Mouse (Mus musculus): ENCODE data around the gene Gm614. TPM values are rescaled to one million over a fixed set of nuclear protein-coding genes. Genes with fewer than 3 reads are reported as not detected.

The Gm614 gene
- polyA plus RNA-seq, 1 experiment from 2014 or later: not detected

DNA sequence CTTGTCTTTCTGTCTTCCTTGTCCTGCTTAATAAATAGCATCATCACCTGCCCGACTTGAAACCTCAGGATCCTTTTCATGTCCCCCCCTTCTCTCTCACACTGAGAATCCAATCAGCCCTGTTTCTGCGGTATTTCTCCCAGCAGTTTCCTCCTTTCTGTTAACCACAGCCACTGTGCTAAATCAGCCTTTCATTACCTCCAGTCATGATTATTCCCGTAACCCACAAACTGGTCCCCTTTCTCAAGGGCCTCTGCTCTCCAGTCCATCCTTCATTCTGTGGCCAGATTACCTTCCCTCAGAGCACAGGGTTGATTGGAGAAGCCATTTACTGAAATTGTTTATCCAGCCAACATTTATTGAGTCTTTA, 4.9 kb upstream of the Gm614 start, which contains the start of gene Gm20489:
TSS of gene Gm20489 (minus strand) at position 269 of the 370 bp plus-strand sequence.
- no peak for ATAC-seq (ENCODE audit: insufficient read depth, low FRiP score, low TSS enrichment)
- WGBS: 51% methylated on average over 3 of the region's 3 CpGs
- no peaks in the 10 kb centered on the region for H3K27me3 ChIP-seq (ENCODE audit: control insufficient read depth, insufficient read depth, low read length)

DNA sequence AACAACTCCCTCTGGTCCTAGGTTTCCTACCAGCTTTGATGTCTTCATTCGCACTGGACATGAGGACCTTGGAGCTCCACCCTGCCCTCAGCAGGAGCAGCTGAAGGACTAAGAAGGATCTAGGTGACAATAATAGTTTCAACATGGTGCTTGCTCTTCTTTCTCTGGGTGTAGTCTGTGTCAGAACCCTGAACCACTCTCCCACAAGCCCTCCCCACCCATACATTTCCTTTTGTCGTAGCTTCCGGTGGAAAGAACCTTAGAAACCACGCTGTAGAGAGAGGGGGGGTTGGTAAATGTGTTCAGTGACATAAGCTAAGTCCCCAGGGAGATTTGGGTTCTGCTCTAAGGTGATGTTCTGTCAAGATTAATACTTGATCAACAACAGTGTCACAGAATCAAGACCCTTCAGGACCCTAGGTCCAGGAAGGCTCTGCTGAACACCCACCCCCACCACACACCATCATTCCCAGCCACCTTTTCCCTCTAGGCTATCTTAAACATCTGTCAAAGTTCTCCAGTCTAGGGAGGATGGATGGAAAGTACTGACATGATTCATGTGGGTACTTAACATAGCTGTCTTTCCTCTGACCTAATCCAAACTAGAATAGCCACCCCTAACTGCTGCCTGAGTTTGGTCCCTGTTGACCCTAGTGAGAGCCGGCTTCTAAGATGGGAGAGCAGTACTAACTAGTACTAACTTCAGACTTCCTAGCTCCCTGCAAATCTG, 4.4 kb upstream of the Gm614 start, which contains the start of gene Il2rg:
TSS of gene Il2rg (minus strand) at position 231 of the 730 bp plus-strand sequence.
- Histone ChIP-seq H3K9ac (ENCODE audit: low read length) (no peak within 1 kb of the TSS), H3K27me3 (ENCODE audit: control insufficient read depth, insufficient read depth, low read length) (no peaks in the 10 kb centered on the region), H3K9me3 (ENCODE audit: control insufficient read depth, low read length) (no peaks in the 10 kb centered on the region), H3K4me1 (ENCODE audit: control insufficient read depth, insufficient read depth, low read length) (0 out of 2 replicates have a peak, but pooled peaks cover 4% of the 10 kb centered on the region), H3K36me3 (ENCODE audit: control insufficient read depth, insufficient read depth, low read length) (no peaks in the 10 kb centered on the region), H3K4me3 (ENCODE audit: low read depth, low read length) (no peak within 1 kb of the TSS), H3K4me2 (ENCODE audit: low read depth) (no peak within 1 kb of the TSS), H3K27ac (ENCODE audit: low read depth, low read length) (no peak within 1 kb of the TSS)
- WGBS: 69% methylated on average over 5 of the region's 5 CpGs
- no peak for ATAC-seq (ENCODE audit: insufficient read depth, low FRiP score, low TSS enrichment)
- no peak for DNase-seq (ENCODE audit: low spot score)

More for the DNA sequence above, 4.9 kb upstream of the Gm614 start, which contains the start of gene Gm20489:
- Histone ChIP-seq H3K9me3 (ENCODE audit: control insufficient read depth, low read length) (no peaks in the 10 kb centered on the region), H3K4me3 (ENCODE audit: low read depth, low read length) (no peak within 1 kb of the TSS), H3K4me1 (ENCODE audit: control insufficient read depth, insufficient read depth, low read length) (0 out of 2 replicates have a peak, but pooled peaks cover 4% of the 10 kb centered on the region), H3K36me3 (ENCODE audit: control insufficient read depth, insufficient read depth, low read length) (no peaks in the 10 kb centered on the region), H3K27ac (ENCODE audit: low read depth, low read length) (no peak within 1 kb of the TSS), H3K9ac (ENCODE audit: low read length) (no peak within 1 kb of the TSS), H3K4me2 (ENCODE audit: low read depth) (no peak within 1 kb of the TSS)
- no peak for DNase-seq (ENCODE audit: low spot score)

DNA sequence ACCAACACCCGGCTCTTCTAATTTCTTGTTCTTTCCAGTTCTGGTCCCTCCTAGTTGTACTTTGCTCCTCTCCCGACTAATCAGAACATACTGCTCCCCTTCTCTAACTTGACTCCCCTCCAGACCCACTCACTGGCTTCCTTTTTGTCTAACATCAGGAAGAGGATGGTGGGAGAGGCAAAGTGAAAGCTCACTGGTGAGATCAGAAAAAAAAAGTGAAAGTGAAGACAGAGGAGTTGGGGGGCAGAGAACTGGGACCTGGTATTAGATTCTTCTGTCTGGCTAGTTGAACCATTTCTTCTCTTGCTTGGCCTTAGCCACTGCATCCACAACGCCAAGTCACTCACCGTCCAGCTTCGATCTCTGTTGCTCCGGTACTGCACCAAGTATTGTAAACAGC, 2.8 kb upstream of the Gm614 start:
- no peak overlapping the region for H3K4me2 ChIP-seq (ENCODE audit: low read depth)
- no peak for ATAC-seq (ENCODE audit: insufficient read depth, low FRiP score, low TSS enrichment)
- no peak overlapping the region for H3K4me3 ChIP-seq (ENCODE audit: low read depth, low read length)
- no peak overlapping the region for H3K9ac ChIP-seq (ENCODE audit: low read length)
- no peak overlapping the region for H3K27ac ChIP-seq (ENCODE audit: low read depth, low read length)
- H3K36me3 ChIP-seq (ENCODE audit: control insufficient read depth, insufficient read depth, low read length): no peaks in the 10 kb centered on the region
- WGBS: 95% methylated on average over 6 of the region's 6 CpGs
- DNase-seq (ENCODE audit: low spot score): no peak
- no peaks in the 10 kb centered on the region for H3K27me3 ChIP-seq (ENCODE audit: control insufficient read depth, insufficient read depth, low read length)
- H3K4me1 ChIP-seq (ENCODE audit: control insufficient read depth, insufficient read depth, low read length): 0 out of 2 replicates have a peak, but pooled peaks cover 4% of the 10 kb centered on the region
- no peaks in the 10 kb centered on the region for H3K9me3 ChIP-seq (ENCODE audit: control insufficient read depth, low read length)

DNA sequence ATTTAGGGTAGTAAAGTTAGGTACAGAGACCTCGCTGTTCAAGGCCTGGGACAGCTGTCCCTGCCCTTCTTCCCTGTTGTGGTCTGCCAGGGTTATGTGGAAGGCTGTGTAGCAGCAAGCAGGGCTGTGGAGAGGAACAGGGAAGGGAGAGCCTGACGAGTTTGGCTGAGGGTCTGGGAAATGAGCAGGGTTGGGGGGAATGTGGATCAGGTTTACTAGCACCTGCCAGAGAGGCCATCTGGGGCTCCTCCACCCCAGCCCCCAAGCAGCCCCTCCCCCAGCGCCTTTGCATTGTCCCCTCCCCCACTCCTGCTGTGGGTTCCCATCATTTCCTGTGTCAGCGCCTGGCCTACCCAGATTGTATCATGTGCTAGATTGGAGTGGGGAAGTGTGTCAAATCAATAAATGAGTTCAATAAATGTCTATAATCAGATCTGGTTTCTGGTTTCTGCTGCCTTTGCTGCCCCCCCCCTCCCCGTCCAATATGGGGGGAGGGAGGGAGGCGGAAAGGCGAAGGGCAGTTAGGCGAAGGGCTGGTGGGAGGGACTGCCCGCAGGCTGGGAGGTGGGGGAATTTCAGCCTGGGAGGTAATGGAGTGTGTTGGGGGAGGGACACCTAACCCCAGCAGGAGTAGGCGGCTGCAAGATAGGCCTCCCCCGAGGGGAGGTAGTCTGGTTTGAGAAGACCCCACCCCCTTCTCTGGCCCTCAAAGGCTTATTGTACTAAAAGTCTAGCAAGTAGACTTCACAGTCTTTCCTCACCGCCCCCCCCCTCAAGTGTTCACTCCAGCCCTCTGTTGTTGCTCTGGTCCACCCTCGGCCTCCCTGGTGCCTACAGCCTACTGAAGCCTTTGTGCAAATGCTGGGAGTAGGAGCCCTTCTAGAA, 3.1 kb downstream of the Gm614 start:
- H3K27me3 ChIP-seq (ENCODE audit: control insufficient read depth, insufficient read depth, low read length): 0 out of 2 replicates have a peak, but pooled peaks cover 2% of the 10 kb centered on the region
- H3K4me3 ChIP-seq (ENCODE audit: low read depth, low read length): no peak overlapping the region
- no peaks in the 10 kb centered on the region for H3K36me3 ChIP-seq (ENCODE audit: control insufficient read depth, insufficient read depth, low read length)
- no peak overlapping the region for H3K9ac ChIP-seq (ENCODE audit: low read length)
- 0 out of 2 replicates have a peak, but pooled peaks cover 4% of the 10 kb centered on the region for H3K4me1 ChIP-seq (ENCODE audit: control insufficient read depth, insufficient read depth, low read length)
- H3K4me2 ChIP-seq (ENCODE audit: low read depth): no peak overlapping the region; the same call in 1 of the 2 replicates
- H3K27ac ChIP-seq (ENCODE audit: low read depth, low read length): peak overlapping the region; percentile 74
- ATAC-seq (ENCODE audit: insufficient read depth, low FRiP score, low TSS enrichment): peak; percentile 80
- DNase-seq (ENCODE audit: low spot score): peak; percentile 58
- no peaks in the 10 kb centered on the region for H3K9me3 ChIP-seq (ENCODE audit: control insufficient read depth, low read length)
- WGBS: 24% methylated on average over 12 of the region's 13 CpGs

DNA sequence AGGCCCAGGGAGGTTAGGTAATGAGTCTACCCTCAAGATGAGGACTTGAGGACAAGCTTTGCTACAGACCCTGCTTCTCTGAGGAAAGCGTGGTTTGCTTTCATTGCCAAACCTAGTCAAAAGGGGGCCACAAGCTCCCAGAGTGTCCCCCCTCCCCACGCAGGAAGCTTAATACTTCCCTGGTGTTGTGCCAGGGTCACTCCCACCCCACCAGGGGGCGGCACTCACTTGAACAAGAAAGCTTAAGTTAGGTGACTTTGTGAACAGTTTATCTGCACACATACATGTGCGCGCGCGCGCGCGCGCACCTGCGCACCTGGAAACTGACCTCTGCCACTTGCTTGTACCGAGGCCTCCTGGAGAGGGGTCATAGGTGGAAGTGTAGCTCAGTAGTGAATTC, 7.2 kb downstream of the Gm614 start:
- H3K4me2 ChIP-seq (ENCODE audit: low read depth): no peak overlapping the region
- H3K27me3 ChIP-seq (ENCODE audit: control insufficient read depth, insufficient read depth, low read length): 0 out of 2 replicates have a peak, but pooled peaks cover 2% of the 10 kb centered on the region
- H3K36me3 ChIP-seq (ENCODE audit: control insufficient read depth, insufficient read depth, low read length): no peaks in the 10 kb centered on the region
- H3K9ac ChIP-seq (ENCODE audit: low read length): no peak overlapping the region
- DNase-seq (ENCODE audit: low spot score) (no peak), ATAC-seq (ENCODE audit: insufficient read depth, low FRiP score, low TSS enrichment) (no peak)
- no peaks in the 10 kb centered on the region for H3K9me3 ChIP-seq (ENCODE audit: control insufficient read depth, low read length)
- no peak overlapping the region for H3K27ac ChIP-seq (ENCODE audit: low read depth, low read length)
- WGBS: 85% methylated on average over 13 of the region's 13 CpGs
- H3K4me3 ChIP-seq (ENCODE audit: low read depth, low read length): no peak overlapping the region
- no peaks in the 10 kb centered on the region for H3K4me1 ChIP-seq (ENCODE audit: control insufficient read depth, insufficient read depth, low read length)

DNA sequence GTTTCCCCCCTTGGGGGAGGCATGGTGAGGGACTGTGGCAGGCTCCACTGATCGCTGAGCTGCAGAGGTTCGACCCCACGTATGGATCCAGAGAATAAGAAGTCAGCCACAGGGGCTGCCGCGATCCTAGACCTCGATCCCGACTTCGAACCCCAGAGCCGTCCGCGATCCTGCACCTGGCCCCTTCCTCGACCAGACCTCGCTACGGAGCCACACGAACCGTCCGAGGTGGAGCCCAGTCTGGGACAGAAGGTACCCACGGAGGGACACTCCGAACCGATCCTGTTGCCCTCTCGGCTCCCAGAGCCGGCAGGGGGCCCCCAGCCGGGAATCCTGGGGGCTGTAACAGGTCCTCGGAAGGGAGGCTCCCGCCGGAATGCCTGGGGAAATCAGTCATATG, 9.1 kb downstream of the Gm614 start:
- Histone ChIP-seq H3K36me3 (ENCODE audit: control insufficient read depth, insufficient read depth, low read length) (no peaks in the 10 kb centered on the region), H3K4me3 (ENCODE audit: low read depth, low read length) (peak overlapping the region; percentile 49), H3K9ac (ENCODE audit: low read length) (peak overlapping the region; percentile 49), H3K4me1 (ENCODE audit: control insufficient read depth, insufficient read depth, low read length) (no peaks in the 10 kb centered on the region), H3K27me3 (ENCODE audit: control insufficient read depth, insufficient read depth, low read length) (0 out of 2 replicates have a peak, but pooled peaks cover 2% of the 10 kb centered on the region), H3K4me2 (ENCODE audit: low read depth) (peak overlapping the region; percentile 59), H3K9me3 (ENCODE audit: control insufficient read depth, low read length) (no peaks in the 10 kb centered on the region), H3K27ac (ENCODE audit: low read depth, low read length) (no peak overlapping the region)
- ATAC-seq (ENCODE audit: insufficient read depth, low FRiP score, low TSS enrichment) (peak; percentile 10; the same call in 1 of the 2 replicates), DNase-seq (ENCODE audit: low spot score) (no peak)
- 26% methylated on average over 26 of the region's 26 CpGs for WGBS

DNA sequence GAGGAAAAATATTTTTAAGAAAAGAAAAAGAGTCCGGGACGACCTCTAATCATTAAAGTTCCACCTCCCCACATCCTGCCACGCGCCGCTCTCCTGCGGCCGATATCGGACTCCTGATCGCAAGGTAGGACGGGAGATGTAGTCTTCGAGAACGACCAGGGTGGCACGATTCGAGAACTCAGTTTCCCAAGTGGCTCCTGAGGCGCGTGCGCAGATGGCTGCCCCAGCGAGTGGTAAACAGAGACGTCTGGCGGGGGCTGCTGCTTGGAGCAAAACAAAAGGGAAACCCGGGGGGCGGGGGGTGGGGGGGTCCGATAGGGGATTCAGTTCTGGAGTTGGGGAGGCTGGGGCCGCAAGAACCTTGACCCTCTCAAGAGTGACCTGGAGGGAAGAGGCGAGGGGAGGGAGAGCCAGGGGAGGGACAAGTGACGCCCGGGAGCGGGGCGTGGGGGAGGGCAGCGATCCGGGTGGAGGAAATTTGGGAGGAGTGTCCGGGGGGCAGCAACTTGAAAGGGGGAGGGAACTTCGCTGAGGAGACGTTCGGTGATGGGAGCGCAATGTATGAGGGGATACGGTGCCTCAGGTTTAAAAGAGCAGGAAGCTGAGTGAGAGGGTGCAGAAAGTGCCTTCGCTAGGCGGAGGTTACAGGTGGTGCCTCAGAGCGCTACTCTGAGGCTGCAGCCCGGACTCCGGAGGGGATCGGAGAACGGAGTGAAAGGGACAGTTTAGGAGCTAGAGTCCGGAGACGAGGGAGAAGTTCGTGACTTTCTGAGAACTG, 9.7 kb downstream of the Gm614 start, which contains the start of gene Foxo4:
TSS of gene Foxo4 (plus strand) at position 577 of the 778 bp plus-strand sequence.
- peak within 1 kb of the TSS; percentile 49 for H3K9ac ChIP-seq (ENCODE audit: low read length)
- H3K9me3 ChIP-seq (ENCODE audit: control insufficient read depth, low read length): no peaks in the 10 kb centered on the region
- DNase-seq (ENCODE audit: low spot score) (peak; percentile 87), ATAC-seq (ENCODE audit: insufficient read depth, low FRiP score, low TSS enrichment) (peak; percentile 84)
- peak within 1 kb of the TSS; percentile 49 for H3K4me3 ChIP-seq (ENCODE audit: low read depth, low read length)
- no peaks in the 10 kb centered on the region for H3K4me1 ChIP-seq (ENCODE audit: control insufficient read depth, insufficient read depth, low read length)
- WGBS: 22% methylated on average over 47 of the region's 47 CpGs
- H3K4me2 ChIP-seq (ENCODE audit: low read depth): peak within 1 kb of the TSS; percentile 59
- H3K36me3 ChIP-seq (ENCODE audit: control insufficient read depth, insufficient read depth, low read length): no peaks in the 10 kb centered on the region
- no peak within 1 kb of the TSS for H3K27ac ChIP-seq (ENCODE audit: low read depth, low read length)
- 0 out of 2 replicates have a peak, but pooled peaks cover 2% of the 10 kb centered on the region for H3K27me3 ChIP-seq (ENCODE audit: control insufficient read depth, insufficient read depth, low read length)

DNA sequence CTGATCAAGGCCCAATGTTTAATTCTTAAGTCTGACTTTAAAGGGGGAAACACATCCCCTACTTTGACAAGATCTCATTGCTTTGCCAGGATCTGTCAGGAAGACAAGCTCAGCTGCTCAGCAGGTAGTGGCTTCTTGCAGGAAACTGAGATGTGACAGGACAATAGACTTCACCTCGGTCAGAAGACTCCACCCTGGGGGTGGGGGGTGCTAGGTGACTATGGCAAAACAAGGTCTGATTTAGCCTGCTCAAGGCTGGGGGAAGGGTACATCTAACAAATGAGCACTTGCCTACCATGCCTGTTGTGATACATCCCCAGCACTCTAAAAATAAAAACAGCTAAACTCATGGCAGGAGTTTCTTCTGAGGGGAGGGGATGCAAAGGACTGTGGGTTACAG, 18.8 kb downstream of the Gm614 start:
- Histone ChIP-seq H3K9me3 (ENCODE audit: control insufficient read depth, low read length) (no peaks in the 10 kb centered on the region), H3K36me3 (ENCODE audit: control insufficient read depth, insufficient read depth, low read length) (no peaks in the 10 kb centered on the region), H3K27me3 (ENCODE audit: control insufficient read depth, insufficient read depth, low read length) (no peaks in the 10 kb centered on the region), H3K4me1 (ENCODE audit: control insufficient read depth, insufficient read depth, low read length) (no peaks in the 10 kb centered on the region), H3K9ac (ENCODE audit: low read length) (no peak overlapping the region), H3K27ac (ENCODE audit: low read depth, low read length) (no peak overlapping the region), H3K4me3 (ENCODE audit: low read depth, low read length) (no peak overlapping the region), H3K4me2 (ENCODE audit: low read depth) (no peak overlapping the region)
- DNase-seq (ENCODE audit: low spot score) (no peak), ATAC-seq (ENCODE audit: insufficient read depth, low FRiP score, low TSS enrichment) (no peak)
- 21% methylated on average over 1 of the region's 1 CpGs for WGBS

All from neural tube, embryonic 11.5 days (tissue).